Mouse (Mus musculus): ENCODE measurements at regions not wholly inside any gene's neighbourhood (a gene's known extent, or its start where the extent isn't known, plus 50 kb on each side); places are given as distances from the start of the nearest gene placed in this dataset.

- H3K9me3 ChIP-seq (replicated peaks; ENCODE audit: low read length): no peaks in the 10 kb centered on the region
- no peak for ATAC-seq (replicated peaks; ENCODE audit: low FRiP score, low read depth)
- no peak overlapping the region for H3K9ac ChIP-seq (ENCODE audit: low read depth, low read length)
- H3K4me2 ChIP-seq (ENCODE audit: low read length): no peak overlapping the region
- WGBS: 84% methylated on average over 1 of the region's 1 CpGs
- no peak for TF ChIP-seq CTCF (IDR thresholded peaks at IDR 0.05; ENCODE audit: low read depth)
- no peak overlapping the region for H3K4me3 ChIP-seq (replicated peaks; ENCODE audit: low read depth, low read length)
- H3K4me1 ChIP-seq (replicated peaks; ENCODE audit: insufficient read depth, low read length): no peaks in the 10 kb centered on the region
- H3K36me3 ChIP-seq (ENCODE audit: insufficient read depth, low read length): no peaks in the 10 kb centered on the region
- DNase-seq (ENCODE audit: low spot score): no peak
- H3K27me3 ChIP-seq (ENCODE audit: insufficient read depth, low read length): no peaks in the 10 kb centered on the region
- no peak overlapping the region for H3K27ac ChIP-seq
Measured at GRCm38 (mm10) chr16:84318091-84318490, 196.8 kb upstream of the A730009L09Rik start.

- TF ChIP-seq CTCF (IDR thresholded peaks at IDR 0.05; ENCODE audit: low read depth): no peak
- DNase-seq (ENCODE audit: low spot score) (no peak), ATAC-seq (replicated peaks; ENCODE audit: low FRiP score, low read depth) (no peak)
- H3K4me1 ChIP-seq (replicated peaks; ENCODE audit: insufficient read depth, low read length): no peaks in the 10 kb centered on the region
- no peak overlapping the region for H3K4me2 ChIP-seq (ENCODE audit: low read length)
- H3K4me3 ChIP-seq (replicated peaks; ENCODE audit: low read depth, low read length): no peak overlapping the region
- H3K27ac ChIP-seq: no peak overlapping the region
- WGBS: 58% methylated on average over 2 of the region's 2 CpGs
- no peak overlapping the region for H3K9ac ChIP-seq (ENCODE audit: low read depth, low read length)
- no peaks in the 10 kb centered on the region for H3K9me3 ChIP-seq (replicated peaks; ENCODE audit: low read length)
- H3K27me3 ChIP-seq (ENCODE audit: insufficient read depth, low read length): no peaks in the 10 kb centered on the region
- H3K36me3 ChIP-seq (ENCODE audit: insufficient read depth, low read length): no peaks in the 10 kb centered on the region
Measured at GRCm38 (mm10) chr16:84321569-84321968, 193.4 kb upstream of the A730009L09Rik start.

- Histone ChIP-seq H3K36me3 (ENCODE audit: insufficient read depth, low read length) (no peaks in the 10 kb centered on the region), H3K4me3 (replicated peaks; ENCODE audit: low read depth, low read length) (no peak overlapping the region), H3K4me1 (replicated peaks; ENCODE audit: insufficient read depth, low read length) (no peaks in the 10 kb centered on the region), H3K9ac (ENCODE audit: low read depth, low read length) (no peak overlapping the region), H3K27me3 (ENCODE audit: insufficient read depth, low read length) (no peaks in the 10 kb centered on the region), H3K27ac (no peak overlapping the region), H3K4me2 (ENCODE audit: low read length) (no peak overlapping the region), H3K9me3 (replicated peaks; ENCODE audit: low read length) (no peaks in the 10 kb centered on the region)
- no peak for TF ChIP-seq CTCF (IDR thresholded peaks at IDR 0.05; ENCODE audit: low read depth)
- DNase-seq (ENCODE audit: low spot score): no peak
- WGBS: 94% methylated on average over 3 of the region's 3 CpGs
- ATAC-seq (replicated peaks; ENCODE audit: low FRiP score, low read depth): no peak
Measured at GRCm38 (mm10) chr16:84330293-84330692, 184.6 kb upstream of the A730009L09Rik start.

DNA sequence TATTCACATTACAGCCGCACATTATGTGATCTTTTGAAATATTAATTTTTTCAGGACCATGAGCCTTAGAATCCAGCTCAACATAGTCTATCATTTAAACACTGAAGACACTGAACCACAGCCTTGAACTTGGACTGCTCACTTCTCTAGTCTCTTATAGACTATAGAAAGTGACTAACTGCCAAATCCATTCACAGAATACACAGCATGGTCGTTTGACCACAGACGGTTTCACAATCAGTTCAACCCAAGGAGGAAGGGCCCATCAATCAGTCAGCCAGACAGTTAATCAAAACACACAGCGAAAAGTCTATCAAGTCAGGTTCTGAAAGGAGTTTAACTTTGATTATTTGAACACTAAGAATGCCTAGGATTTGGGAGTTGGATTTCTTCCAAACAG is 168.8 kb upstream of the A730009L09Rik start:
- no peak for DNase-seq (ENCODE audit: low spot score)
- TF ChIP-seq CTCF (IDR thresholded peaks at IDR 0.05; ENCODE audit: low read depth): no peak

GRCm38 (mm10) chr16:84355118-84355517 is 159.8 kb upstream of the A730009L09Rik start:
- no peaks in the 10 kb centered on the region for H3K27me3 ChIP-seq (ENCODE audit: insufficient read depth, low read length)
- H3K4me2 ChIP-seq (ENCODE audit: low read length): no peak overlapping the region
- 82% methylated on average over 5 of the region's 5 CpGs for WGBS
- no peak overlapping the region for H3K4me3 ChIP-seq (replicated peaks; ENCODE audit: low read depth, low read length)
- no peaks in the 10 kb centered on the region for H3K36me3 ChIP-seq (ENCODE audit: insufficient read depth, low read length)
- no peak for ATAC-seq (replicated peaks; ENCODE audit: low FRiP score, low read depth)
- no peak for DNase-seq (ENCODE audit: low spot score)
- no peak overlapping the region for H3K9ac ChIP-seq (ENCODE audit: low read depth, low read length)
- no peak for TF ChIP-seq CTCF (IDR thresholded peaks at IDR 0.05; ENCODE audit: low read depth)
- no peaks in the 10 kb centered on the region for H3K4me1 ChIP-seq (replicated peaks; ENCODE audit: insufficient read depth, low read length)
- no peak overlapping the region for H3K27ac ChIP-seq
- no peaks in the 10 kb centered on the region for H3K9me3 ChIP-seq (replicated peaks; ENCODE audit: low read length)

More for the DNA sequence above, 168.8 kb upstream of the A730009L09Rik start:
- no peak overlapping the region for H3K9ac ChIP-seq (ENCODE audit: low read depth, low read length)
- no peaks in the 10 kb centered on the region for H3K27me3 ChIP-seq (ENCODE audit: insufficient read depth, low read length)
- 55% methylated on average over 4 of the region's 4 CpGs for WGBS
- H3K4me2 ChIP-seq (ENCODE audit: low read length): no peak overlapping the region
- H3K4me1 ChIP-seq (replicated peaks; ENCODE audit: insufficient read depth, low read length): no peaks in the 10 kb centered on the region
- ATAC-seq (replicated peaks; ENCODE audit: low FRiP score, low read depth): no peak
- no peaks in the 10 kb centered on the region for H3K9me3 ChIP-seq (replicated peaks; ENCODE audit: low read length)
- H3K36me3 ChIP-seq (ENCODE audit: insufficient read depth, low read length): no peaks in the 10 kb centered on the region
- H3K4me3 ChIP-seq (replicated peaks; ENCODE audit: low read depth, low read length): no peak overlapping the region
- H3K27ac ChIP-seq: no peak overlapping the region

DNA sequence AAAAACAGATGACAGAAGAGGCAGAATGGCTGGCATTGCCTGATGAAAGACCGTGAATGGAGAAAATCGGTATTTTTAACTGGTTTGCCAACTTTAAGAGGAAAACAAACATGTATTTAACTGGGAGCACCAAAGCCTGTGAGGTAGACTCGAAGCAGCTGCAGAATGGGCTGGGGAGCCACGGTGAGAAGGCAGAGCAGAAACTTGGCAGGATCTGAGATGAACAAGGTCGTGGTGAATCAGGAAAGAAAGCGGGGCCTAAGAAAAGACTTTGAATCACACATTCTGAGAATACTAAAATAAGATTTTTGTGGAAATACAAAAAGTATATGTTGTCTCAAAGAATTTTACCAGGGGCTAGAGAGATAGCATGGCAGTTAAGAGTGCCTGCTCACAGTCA is 149.0 kb upstream of the A730009L09Rik start:
- Histone ChIP-seq H3K9me3 (replicated peaks; ENCODE audit: low read length) (no peaks in the 10 kb centered on the region), H3K9ac (ENCODE audit: low read depth, low read length) (no peak overlapping the region), H3K4me2 (ENCODE audit: low read length) (no peak overlapping the region), H3K27me3 (ENCODE audit: insufficient read depth, low read length) (no peaks in the 10 kb centered on the region), H3K27ac (no peak overlapping the region), H3K36me3 (ENCODE audit: insufficient read depth, low read length) (no peaks in the 10 kb centered on the region), H3K4me1 (replicated peaks; ENCODE audit: insufficient read depth, low read length) (no peaks in the 10 kb centered on the region), H3K4me3 (replicated peaks; ENCODE audit: low read depth, low read length) (no peak overlapping the region)
- WGBS: 86% methylated on average over 6 of the region's 6 CpGs
- ATAC-seq (replicated peaks; ENCODE audit: low FRiP score, low read depth): no peak
- TF ChIP-seq CTCF (IDR thresholded peaks at IDR 0.05; ENCODE audit: low read depth): no peak
- DNase-seq (ENCODE audit: low spot score): no peak

DNA sequence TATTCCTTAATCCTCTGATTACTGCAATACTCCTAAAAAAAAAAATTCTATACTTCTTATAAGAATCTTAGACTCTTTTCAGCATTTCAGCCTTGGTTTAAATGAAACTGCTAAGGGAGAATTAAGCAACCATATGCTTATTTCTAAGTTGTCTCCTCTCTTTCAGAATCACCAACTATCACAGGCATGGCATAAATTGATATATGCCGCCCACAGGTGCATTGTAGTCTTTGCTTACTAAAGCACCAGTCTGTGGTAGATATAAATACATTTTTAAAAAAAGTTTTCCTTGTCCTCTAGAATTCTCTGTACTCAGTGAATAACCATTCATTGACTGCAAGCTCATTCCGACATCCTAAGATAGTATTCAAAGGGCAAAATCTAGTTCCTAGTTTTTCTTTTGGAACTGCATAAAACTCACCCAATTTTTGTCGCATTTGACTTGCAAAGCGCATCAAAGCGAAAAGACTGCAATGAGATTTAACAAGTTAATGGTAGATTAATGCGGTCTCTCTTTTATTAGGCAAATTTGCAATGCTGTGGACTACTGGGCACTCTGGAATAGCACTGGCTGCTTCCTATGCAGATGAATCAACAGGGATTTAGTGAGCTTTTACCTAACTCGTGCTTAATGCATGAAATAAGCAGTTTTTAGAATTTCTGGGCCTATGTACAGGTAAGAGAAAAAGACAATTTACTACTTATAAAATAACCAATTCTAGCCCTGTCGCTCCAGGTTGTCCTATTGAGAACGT is 145.8 kb upstream of the A730009L09Rik start:
- TF ChIP-seq CTCF (IDR thresholded peaks at IDR 0.05; ENCODE audit: low read depth): no peak
- Histone ChIP-seq H3K27me3 (ENCODE audit: insufficient read depth, low read length) (no peaks in the 10 kb centered on the region), H3K9me3 (replicated peaks; ENCODE audit: low read length) (no peaks in the 10 kb centered on the region), H3K9ac (ENCODE audit: low read depth, low read length) (no peak overlapping the region), H3K4me2 (ENCODE audit: low read length) (no peak overlapping the region), H3K27ac (no peak overlapping the region), H3K4me3 (replicated peaks; ENCODE audit: low read depth, low read length) (no peak overlapping the region), H3K4me1 (replicated peaks; ENCODE audit: insufficient read depth, low read length) (no peaks in the 10 kb centered on the region), H3K36me3 (ENCODE audit: insufficient read depth, low read length) (no peaks in the 10 kb centered on the region)
- no peak for DNase-seq (ENCODE audit: low spot score)
- WGBS: 79% methylated on average over 9 of the region's 9 CpGs
- no peak for ATAC-seq (replicated peaks; ENCODE audit: low FRiP score, low read depth)

All from kidney, postnatal 0 days (tissue).